7 mouse cellular contexts compared by ENCODE assay signal in the genomic region with DNA sequence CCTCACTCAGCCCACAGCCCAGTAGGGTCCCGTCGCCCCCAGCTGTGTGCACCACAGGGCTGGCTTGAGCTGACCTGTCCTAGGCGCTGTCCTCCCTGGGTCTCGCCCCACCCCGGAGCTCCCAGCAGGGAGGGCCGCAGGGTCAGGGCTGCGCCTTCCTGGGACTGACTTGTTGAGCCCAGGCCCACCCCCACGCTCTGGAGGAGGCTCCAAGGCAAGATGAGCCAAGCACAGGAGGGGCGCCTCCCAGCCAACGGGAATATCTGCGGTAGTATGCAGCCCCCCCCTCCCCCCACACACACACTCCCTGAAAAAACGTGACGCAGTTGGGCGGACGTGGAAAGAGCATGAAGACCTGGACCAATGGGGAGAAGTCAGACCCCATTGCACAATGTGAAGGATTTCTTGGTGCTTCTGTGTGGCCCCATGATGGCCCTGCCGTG. TPM values are rescaled to one million over a fixed set of nuclear protein-coding genes. Genes with fewer than 3 reads are reported as not detected.
DNase-seq lines count a peak whose midpoint lies in the region; ATAC-seq and TF ChIP-seq lines count a peak whose summit lies in the region.

No protein-coding gene starts in this region.

- no peak overlapping the region for H3K9ac ChIP-seq in forebrain, embryonic 11.5 days (ENCODE audit: low read length)
- H3K9ac ChIP-seq in liver, embryonic 16.5 days (ENCODE audit: low read depth, low read length) = 0 out of 2 replicates have a peak overlapping the region, but pooled peaks have one; percentile 15
- 0 out of 2 replicates have a peak overlapping the region, but pooled peaks have one; percentile 32 for H3K9ac ChIP-seq in neural tube, embryonic 13.5 days

- no peak for ATAC-seq in forebrain, embryonic 11.5 days (replicated peaks; ENCODE audit: low FRiP score)
- peak; percentile 68 for ATAC-seq in liver, embryonic 16.5 days (ENCODE audit: low read depth)
- peak; percentile 40 for ATAC-seq in neural tube, embryonic 13.5 days (ENCODE audit: low read depth)
- no peak for ATAC-seq in megakaryocyte-erythroid progenitor cell, adult 5-6 weeks (replicated peaks; ENCODE audit: low FRiP score, low TSS enrichment, poor library complexity, severe bottlenecking)

- intact Hi-C loops in heart, postnatal 36 days (cut with DNase I) = no loop called here

- peak; percentile 56 for DNase-seq in brain, embryonic 14.5 days (ENCODE audit: low read depth)
- peak; percentile 70 for DNase-seq in forebrain, embryonic 11.5 days (ENCODE audit: low spot score)
- DNase-seq in heart, postnatal 36 days = peak; percentile 42 to 47
- DNase-seq in left cerebral cortex, adult 8-10 months (ENCODE audit: low spot score in 2 of 2) = no peak

- no peaks in the 10 kb centered on the region for H3K27me3 ChIP-seq in forebrain, embryonic 11.5 days (ENCODE audit: control insufficient read depth, insufficient read depth, low read length)
- H3K27me3 ChIP-seq in liver, embryonic 16.5 days (ENCODE audit: control insufficient read depth, insufficient read depth, low read depth, low read length) = no peaks in the 10 kb centered on the region
- no peaks in the 10 kb centered on the region for H3K27me3 ChIP-seq in neural tube, embryonic 13.5 days

- no peak overlapping the region for H3K4me3 ChIP-seq in forebrain, embryonic 11.5 days (ENCODE audit: low read depth, low read length)
- H3K4me3 ChIP-seq in liver, embryonic 16.5 days (ENCODE audit: low read depth, low read length) = peak overlapping the region; percentile 27
- H3K4me3 ChIP-seq in neural tube, embryonic 13.5 days = peak overlapping the region; percentile 8; the same call in 1 of the 2 replicates

- no peak for TF ChIP-seq POLR2A in brain, embryonic 14.5 days (IDR thresholded peaks at IDR 0.05; ENCODE audit: borderline replicate concordance, extremely low read depth, insufficient read depth, insufficient read length, poor library complexity, severe bottlenecking)

- no peak overlapping the region for H3K27ac ChIP-seq in forebrain, embryonic 11.5 days (ENCODE audit: low read depth, low read length)
- peak overlapping the region; percentile 76 for H3K27ac ChIP-seq in liver, embryonic 16.5 days (ENCODE audit: low read length)
- H3K27ac ChIP-seq in neural tube, embryonic 13.5 days (replicated peaks) = no peak overlapping the region

- peak overlapping the region; percentile 12; the same call in 1 of the 2 replicates for H3K4me2 ChIP-seq in forebrain, embryonic 11.5 days (ENCODE audit: low read depth, low read length, severe bottlenecking)
- H3K4me2 ChIP-seq in liver, embryonic 16.5 days (ENCODE audit: low read depth, low read length) = peak overlapping the region; percentile 46
- H3K4me2 ChIP-seq in neural tube, embryonic 13.5 days = peak overlapping the region; percentile 48

- TF ChIP-seq CTCF in brain, embryonic 14.5 days (IDR thresholded peaks at IDR 0.05; ENCODE audit: borderline replicate concordance, extremely low read depth, insufficient read depth, insufficient read length) = no peak

- H3K4me1 ChIP-seq in forebrain, embryonic 11.5 days (replicated peaks; ENCODE audit: control insufficient read depth, insufficient read depth, low read length) = no peaks in the 10 kb centered on the region
- no peaks in the 10 kb centered on the region for H3K4me1 ChIP-seq in liver, embryonic 16.5 days (ENCODE audit: control insufficient read depth, low read depth, low read length)
- peaks cover 7% of the 10 kb centered on the region for H3K4me1 ChIP-seq in neural tube, embryonic 13.5 days (replicated peaks)

- no peaks in the 10 kb centered on the region for H3K9me3 ChIP-seq in forebrain, embryonic 11.5 days (ENCODE audit: control insufficient read depth, low read length)
- H3K9me3 ChIP-seq in liver, embryonic 16.5 days (replicated peaks; ENCODE audit: control insufficient read depth, low read length) = no peaks in the 10 kb centered on the region
- no peaks in the 10 kb centered on the region for H3K9me3 ChIP-seq in neural tube, embryonic 13.5 days

- WGBS in forebrain, embryonic 11.5 days = 14% methylated on average over 16 of the region's 16 CpGs
- 36% methylated on average over 16 of the region's 16 CpGs for WGBS in liver, embryonic 16.5 days (ENCODE audit: insufficient replicate concordance)
- 21% methylated on average over 16 of the region's 16 CpGs for WGBS in neural tube, embryonic 13.5 days

- H3K36me3 ChIP-seq in forebrain, embryonic 11.5 days (ENCODE audit: control insufficient read depth, insufficient read depth, low read length) = no peaks in the 10 kb centered on the region
- no peaks in the 10 kb centered on the region for H3K36me3 ChIP-seq in liver, embryonic 16.5 days (ENCODE audit: control insufficient read depth, insufficient read depth)
- no peaks in the 10 kb centered on the region for H3K36me3 ChIP-seq in neural tube, embryonic 13.5 days

RNA-seq across cellular contexts. Expression of gene Gm11084, which starts 51.8 kb away (rescaled TPM):
- not detected in 2 replicates for polyA plus RNA-seq in brain, embryonic 14.5 days (2012; rRNA removed)
- polyA plus RNA-seq in forebrain, embryonic 11.5 days (2014; fragmentation: Nextera tagmentation; extraction: Ambion mirVana) = not detected in 2 replicates
- total RNA-seq in heart, postnatal 36 days (2021) = not detected
- not detected in 2 replicates for polyA plus RNA-seq in liver, embryonic 16.5 days (2015; fragmentation: Nextera tagmentation; extraction: Ambion mirVana)
- polyA plus RNA-seq in neural tube, embryonic 13.5 days (2015; fragmentation: Nextera tagmentation; extraction: Ambion mirVana) = not detected in 2 replicates
- not detected for total RNA-seq in left cerebral cortex, adult 8-10 months (2022)
- not detected in 2 replicates for total RNA-seq in megakaryocyte-erythroid progenitor cell, adult 5-6 weeks (2014; fragmentation: Nextera tagmentation)
- total RNA-seq in megakaryocyte-erythroid progenitor cell, adult 5-6 weeks (2017) = not detected in 2 replicates

RNA-seq across cellular contexts. Expression of gene Sp3, which starts 58.1 kb away (rescaled TPM):
- 40.7 and 41.7 TPM in 2 replicates for polyA plus RNA-seq in brain, embryonic 14.5 days (2012; rRNA removed)
- 71.5 and 74.9 TPM in 2 replicates for polyA plus RNA-seq in forebrain, embryonic 11.5 days (2014; fragmentation: Nextera tagmentation; extraction: Ambion mirVana)
- total RNA-seq in heart, postnatal 36 days (2021) = 10 to 100 TPM; 34.9 to 37.6 TPM
- polyA plus RNA-seq in liver, embryonic 16.5 days (2015; fragmentation: Nextera tagmentation; extraction: Ambion mirVana) = 30.9 and 33.3 TPM in 2 replicates
- 39.7 and 45.1 TPM in 2 replicates for polyA plus RNA-seq in neural tube, embryonic 13.5 days (2015; fragmentation: Nextera tagmentation; extraction: Ambion mirVana)
- total RNA-seq in left cerebral cortex, adult 8-10 months (2022) = 10 to 100 TPM; 58.1 to 71.3 (median 65.5) TPM
- 72.7 and 84.4 TPM in 2 replicates for total RNA-seq in megakaryocyte-erythroid progenitor cell, adult 5-6 weeks (2014; fragmentation: Nextera tagmentation)
- total RNA-seq in megakaryocyte-erythroid progenitor cell, adult 5-6 weeks (2017) = 101 and 111 TPM in 2 replicates

Comparison
In these comparisons a context has a peak if more than half of its experiments do, and no peak if none do; other contexts are left out.
1. DNase-seq: peak in brain, embryonic 14.5 days (single experiment), forebrain, embryonic 11.5 days (single experiment) and heart, postnatal 36 days (2 of 2); none in left cerebral cortex, adult 8-10 months (0 of 2).
2. ATAC-seq: peak in liver, embryonic 16.5 days (single experiment) and neural tube, embryonic 13.5 days (single experiment); none in forebrain, embryonic 11.5 days (single experiment) and megakaryocyte-erythroid progenitor cell, adult 5-6 weeks (single experiment).
3. Peak in every context shown above with its lines, with median percentiles within 50 percentile points of each other: H3K4me2 ChIP-seq.